Mouse (Mus musculus) gastrocnemius, postnatal 10 days (tissue): ENCODE results near the gene Slc5a10. TPM values are rescaled to one million over a fixed set of nuclear protein-coding genes. Genes with fewer than 3 reads are reported as not detected.

ENCODE experiments used
- DNase-seq: peaks from one replicate; pipeline ENCODE4 v3.0.0; 2021; ENCODE audit warnings: mixed read lengths
- total RNA-seq, 2 experiments: library from RNA; stranded (reverse); gene quantifications; 2 replicates each; pipeline ENCODE4 v1.2.3; 2021

Gene Slc5a10
- total RNA-seq, 2 experiments from 2014 or later, result not detected

GRCm38 (mm10) chr11:61702494-61702893 is 18.1 kb downstream of the Slc5a10 start:
- no peak for DNase-seq

- no peak for DNase-seq
Measured at GRCm38 (mm10) chr11:61701696-61702095, 18.9 kb downstream of the Slc5a10 start.

- DNase-seq, result no peak
Measured at GRCm38 (mm10) chr11:61699933-61700332, 20.7 kb downstream of the Slc5a10 start.

- DNase-seq, result no peak
Measured at GRCm38 (mm10) chr11:61699460-61699859, 21.2 kb downstream of the Slc5a10 start.

- no peak for DNase-seq
Measured at GRCm38 (mm10) chr11:61698852-61699251, 21.8 kb downstream of the Slc5a10 start.

- no peak for DNase-seq
Measured at GRCm38 (mm10) chr11:61692996-61693395, 27.6 kb downstream of the Slc5a10 start.

- no peak for DNase-seq
Measured at GRCm38 (mm10) chr11:61687595-61687994, 33.0 kb downstream of the Slc5a10 start.

GRCm38 (mm10) chr11:61686906-61687453 is 33.6 kb downstream of the Slc5a10 start:
- no peak for DNase-seq

GRCm38 (mm10) chr11:61686141-61686540 is 34.5 kb downstream of the Slc5a10 start:
- no peak for DNase-seq

- DNase-seq, result no peak
Measured at GRCm38 (mm10) chr11:61685119-61685725, 35.4 kb downstream of the Slc5a10 start.

- DNase-seq, result peak; percentile 55
Measured at GRCm38 (mm10) chr11:61683907-61684731, 36.5 kb downstream of the Slc5a10 start, which contains the start of gene Fam83g. Gene Fam83g, plus strand, starts transcription at chr11:61684091.

GRCm38 (mm10) chr11:61679091-61679866 is 41.3 kb downstream of the Slc5a10 start:
- no peak for DNase-seq

- DNase-seq, result no peak
Measured at GRCm38 (mm10) chr11:61677709-61678108, 42.9 kb downstream of the Slc5a10 start.

GRCm38 (mm10) chr11:61676216-61676854 is 44.3 kb downstream of the Slc5a10 start:
- no peak for DNase-seq

- no peak for DNase-seq
Measured at GRCm38 (mm10) chr11:61675332-61675731, 45.3 kb downstream of the Slc5a10 start.

GRCm38 (mm10) chr11:61674839-61675159 is 45.8 kb downstream of the Slc5a10 start:
- no peak for DNase-seq

GRCm38 (mm10) chr11:61674151-61674838 is 46.3 kb downstream of the Slc5a10 start:
- DNase-seq, result no peak

GRCm38 (mm10) chr11:61673686-61674085 is 46.9 kb downstream of the Slc5a10 start:
- DNase-seq, result peak; percentile 38

GRCm38 (mm10) chr11:61671781-61672383 is 48.7 kb downstream of the Slc5a10 start:
- DNase-seq, result no peak

- DNase-seq, result no peak
Measured at GRCm38 (mm10) chr11:61669492-61670490, 50.8 kb downstream of the Slc5a10 start.
